Mouse (Mus musculus): ENCODE results near the gene Kif14. TPM values are rescaled to one million over a fixed set of nuclear protein-coding genes. Genes with fewer than 3 reads are reported as not detected.

The Kif14 gene
- total RNA-seq, 1 experiment: 12.2 TPM

GRCm38 (mm10) chr1:136455756-136456585, 10.2 kb upstream of the Kif14 start:
- Histone ChIP-seq H3K36me3 (ENCODE audit: control insufficient read depth, insufficient read depth, low read length, poor library complexity, severe bottlenecking) (no peaks in the 10 kb centered on the region), H3K9ac (ENCODE audit: insufficient read depth, low read depth, low read length, poor library complexity, severe bottlenecking) (no peak overlapping the region), H3K27ac (ENCODE audit: insufficient read depth, low read depth, low read length, poor library complexity, severe bottlenecking) (no peak overlapping the region), H3K4me1 (ENCODE audit: control insufficient read depth in 2 of 2, insufficient read depth in 2 of 2, low read length in 2 of 2, poor library complexity in 1 of 2) (no peaks in the 10 kb centered on the region; a peak in 1 of 4 replicates), H3K4me3 (ENCODE audit: insufficient read depth in 1 of 2, low read depth in 1 of 2, low read length in 2 of 2, poor library complexity in 1 of 2, severe bottlenecking in 1 of 2) (no peak overlapping the region), H3K9me3 (ENCODE audit: control insufficient read depth, insufficient read depth, low read depth, low read length) (no peaks in the 10 kb centered on the region)
- no peak for DNase-seq (ENCODE audit: low read depth, low spot score)
- in situ Hi-C loops (cut with MboI; ENCODE audit: low sequenced_read_pairs in 2 of 2, unreplicated experiment in 2 of 2): no loop called here
- TF ChIP-seq MAFK (IDR thresholded peaks at IDR 0.05; ENCODE audit: insufficient read depth, low read depth, low read length) (no peak), HCFC1 (IDR thresholded peaks at IDR 0.05; ENCODE audit: borderline replicate concordance, insufficient read depth, low read length) (no peak), ZNF384 (IDR thresholded peaks at IDR 0.05; ENCODE audit: low read depth, low read length) (no peak), CHD2 (IDR thresholded peaks at IDR 0.05; ENCODE audit: low read depth, low read length) (no peak), ZC3H11A (IDR thresholded peaks at IDR 0.05; ENCODE audit: borderline replicate concordance, low read depth, low read length) (no peak)

- Histone ChIP-seq H3K9me3 (ENCODE audit: control insufficient read depth, insufficient read depth, low read depth, low read length) (no peaks in the 10 kb centered on the region), H3K4me1 (ENCODE audit: control insufficient read depth in 2 of 2, insufficient read depth in 2 of 2, low read length in 2 of 2, poor library complexity in 1 of 2) (no peaks in the 10 kb centered on the region; a peak in 1 of 4 replicates), H3K9ac (ENCODE audit: insufficient read depth, low read depth, low read length, poor library complexity, severe bottlenecking) (no peak overlapping the region), H3K36me3 (ENCODE audit: control insufficient read depth, insufficient read depth, low read length, poor library complexity, severe bottlenecking) (no peaks in the 10 kb centered on the region), H3K4me3 (ENCODE audit: insufficient read depth in 1 of 2, low read depth in 1 of 2, low read length in 2 of 2, poor library complexity in 1 of 2, severe bottlenecking in 1 of 2) (no peak overlapping the region), H3K27ac (ENCODE audit: insufficient read depth, low read depth, low read length, poor library complexity, severe bottlenecking) (no peak overlapping the region)
- in situ Hi-C loops (cut with MboI; ENCODE audit: low sequenced_read_pairs in 2 of 2, unreplicated experiment in 2 of 2): no loop called here
- DNase-seq (ENCODE audit: low read depth, low spot score): no peak
- TF ChIP-seq ZC3H11A (IDR thresholded peaks at IDR 0.05; ENCODE audit: borderline replicate concordance, low read depth, low read length) (no peak), HCFC1 (IDR thresholded peaks at IDR 0.05; ENCODE audit: borderline replicate concordance, insufficient read depth, low read length) (no peak), ZNF384 (IDR thresholded peaks at IDR 0.05; ENCODE audit: low read depth, low read length) (no peak), CHD2 (IDR thresholded peaks at IDR 0.05; ENCODE audit: low read depth, low read length) (no peak), MAFK (IDR thresholded peaks at IDR 0.05; ENCODE audit: insufficient read depth, low read depth, low read length) (no peak)
Measured at GRCm38 (mm10) chr1:136456741-136457140, 9.4 kb upstream of the Kif14 start.

DNA sequence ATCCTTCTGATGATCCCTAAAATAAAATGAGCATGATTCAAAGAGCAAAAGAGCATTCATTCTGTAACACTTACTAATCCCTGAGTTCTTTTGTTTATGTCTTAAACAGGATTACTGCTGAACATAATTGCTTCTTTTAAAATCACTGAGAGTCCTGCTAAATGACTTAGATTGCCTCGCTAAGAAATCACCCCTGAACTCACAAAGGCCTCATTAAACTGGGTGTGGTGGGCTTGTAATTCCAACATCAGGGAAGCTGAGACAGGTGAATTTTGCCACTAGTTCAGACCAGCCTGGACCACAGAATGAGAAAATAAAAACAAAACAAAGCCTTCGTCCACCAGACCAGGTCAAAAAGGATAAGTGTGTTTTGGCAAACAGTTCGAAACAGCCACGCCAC, 8.7 kb upstream of the Kif14 start:
- Histone ChIP-seq H3K9ac (ENCODE audit: insufficient read depth, low read depth, low read length, poor library complexity, severe bottlenecking) (no peak overlapping the region), H3K4me3 (ENCODE audit: insufficient read depth in 1 of 2, low read depth in 1 of 2, low read length in 2 of 2, poor library complexity in 1 of 2, severe bottlenecking in 1 of 2) (no peak overlapping the region), H3K4me1 (ENCODE audit: control insufficient read depth in 2 of 2, insufficient read depth in 2 of 2, low read length in 2 of 2, poor library complexity in 1 of 2) (peaks cover 0 to 3% of the 10 kb centered on the region in 2 experiments; a peak in 2 of 4 replicates), H3K9me3 (ENCODE audit: control insufficient read depth, insufficient read depth, low read depth, low read length) (no peaks in the 10 kb centered on the region), H3K36me3 (ENCODE audit: control insufficient read depth, insufficient read depth, low read length, poor library complexity, severe bottlenecking) (no peaks in the 10 kb centered on the region), H3K27ac (ENCODE audit: insufficient read depth, low read depth, low read length, poor library complexity, severe bottlenecking) (no peak overlapping the region)
- in situ Hi-C loops (cut with MboI; ENCODE audit: low sequenced_read_pairs in 2 of 2, unreplicated experiment in 2 of 2): no loop called here
- DNase-seq (ENCODE audit: low read depth, low spot score): no peak
- TF ChIP-seq HCFC1 (IDR thresholded peaks at IDR 0.05; ENCODE audit: borderline replicate concordance, insufficient read depth, low read length) (no peak), ZNF384 (IDR thresholded peaks at IDR 0.05; ENCODE audit: low read depth, low read length) (no peak), CHD2 (IDR thresholded peaks at IDR 0.05; ENCODE audit: low read depth, low read length) (no peak), MAFK (IDR thresholded peaks at IDR 0.05; ENCODE audit: insufficient read depth, low read depth, low read length) (no peak)

GRCm38 (mm10) chr1:136458691-136459245, 7.4 kb upstream of the Kif14 start:
- in situ Hi-C loops (cut with MboI; ENCODE audit: low sequenced_read_pairs in 2 of 2, unreplicated experiment in 2 of 2): no loop called here
- TF ChIP-seq HCFC1 (IDR thresholded peaks at IDR 0.05; ENCODE audit: borderline replicate concordance, insufficient read depth, low read length) (no peak), ZC3H11A (IDR thresholded peaks at IDR 0.05; ENCODE audit: borderline replicate concordance, low read depth, low read length) (peak; percentile 59), ZNF384 (IDR thresholded peaks at IDR 0.05; ENCODE audit: low read depth, low read length) (0 out of 2 replicates have a peak, but pooled peaks have one; percentile 22)
- peaks cover 0 to 3% of the 10 kb centered on the region in 2 experiments; a peak in 3 of 4 replicates for H3K4me1 ChIP-seq (ENCODE audit: control insufficient read depth in 2 of 2, insufficient read depth in 2 of 2, low read length in 2 of 2, poor library complexity in 1 of 2)
- DNase-seq (ENCODE audit: low read depth, low spot score): peak; percentile 46
- no peaks in the 10 kb centered on the region for H3K36me3 ChIP-seq (ENCODE audit: control insufficient read depth, insufficient read depth, low read length, poor library complexity, severe bottlenecking)
- H3K4me3 ChIP-seq (ENCODE audit: insufficient read depth in 1 of 2, low read depth in 1 of 2, low read length in 2 of 2, poor library complexity in 1 of 2, severe bottlenecking in 1 of 2): no peak overlapping the region
- H3K9ac ChIP-seq (ENCODE audit: insufficient read depth, low read depth, low read length, poor library complexity, severe bottlenecking): no peak overlapping the region
- no peaks in the 10 kb centered on the region for H3K9me3 ChIP-seq (ENCODE audit: control insufficient read depth, insufficient read depth, low read depth, low read length)
- H3K27ac ChIP-seq (ENCODE audit: insufficient read depth, low read depth, low read length, poor library complexity, severe bottlenecking): no peak overlapping the region
